Comparison of ENCODE assay signal across 10 mouse cellular contexts in genomic region chr13:4129100-4129499, GRCm38 (mm10). TPM values are rescaled to one million over a fixed set of nuclear protein-coding genes. Genes with fewer than 3 reads are reported as not detected.
DNase-seq lines count a peak whose midpoint lies in the region; ATAC-seq and TF ChIP-seq lines count a peak whose summit lies in the region.
"Had no signal": no experiment of that assay in that cellular context is flagged by ENCODE, and none has a peak within 500 bp of the region (broad histone marks: within the 10 kb centered on the region; RNA-seq: fewer than 3 reads in every experiment).

No protein-coding gene starts in this region.

- 32% methylated on average over 5 of the region's 5 CpGs for WGBS in lung, embryonic 14.5 days

- no peak overlapping the region for H3K4me2 ChIP-seq in lung, embryonic 14.5 days

- H3K4me3 ChIP-seq in lung, embryonic 14.5 days (ENCODE audit: low read depth, low read length): no peak overlapping the region

- ATAC-seq in hematopoietic stem cell, adult 5-6 weeks (replicated peaks in 1 of 2; ENCODE audit: insufficient read depth in 1 of 2, low FRiP score in 2 of 2, low TSS enrichment in 1 of 2, low read depth in 1 of 2, poor library complexity in 2 of 2, severe bottlenecking in 2 of 2): peak; percentile 80 to 91
- no peak for ATAC-seq in lung, embryonic 14.5 days (ENCODE audit: insufficient read depth)

- H3K27me3 ChIP-seq in lung, embryonic 14.5 days (ENCODE audit: insufficient read depth, low read length): no peaks in the 10 kb centered on the region

- no peaks in the 10 kb centered on the region for H3K9me3 ChIP-seq in lung, embryonic 14.5 days (ENCODE audit: low read depth, low read length)

- no peak overlapping the region for H3K27ac ChIP-seq in lung, embryonic 14.5 days (ENCODE audit: low read depth)

- H3K36me3 ChIP-seq in lung, embryonic 14.5 days (ENCODE audit: insufficient read depth): no peaks in the 10 kb centered on the region

- no peak overlapping the region for H3K9ac ChIP-seq in lung, embryonic 14.5 days

- peak; percentile 13 to 53 for DNase-seq in heart, adult 18-20 months
- no peak for DNase-seq in heart, adult 9 months (ENCODE audit: low spot score in 2 of 2)
- peak; percentile 38 for DNase-seq in A20 (ENCODE audit: low read depth, low spot score)
- peak; percentile 62 for DNase-seq in NIH3T3 (ENCODE audit: low read depth)
- DNase-seq in lung, embryonic 14.5 days: peak; percentile 60
- peak; percentile 22 for DNase-seq in thymus, postnatal 14 days
- no peak for DNase-seq in urinary bladder, postnatal 36 days (ENCODE audit: low spot score in 2 of 2)

- no peaks in the 10 kb centered on the region for H3K4me1 ChIP-seq in lung, embryonic 14.5 days (ENCODE audit: insufficient read depth)

- TF ChIP-seq CTCF in lung, embryonic 14.5 days (IDR thresholded peaks at IDR 0.05; ENCODE audit: low read depth): peak; percentile 66

RNA-seq across cellular contexts. Expression of gene Akr1c18, which starts 21.4 kb away (rescaled TPM):
- total RNA-seq in heart, adult 18-20 months (2021): under 1 TPM in 1 of 2 experiments, not detected in 1; 0.51 TPM
- total RNA-seq in hematopoietic stem cell, adult 5-6 weeks (2017): not detected in 2 replicates
- polyA plus RNA-seq in lung, embryonic 14.5 days (2014; fragmentation: Nextera tagmentation; extraction: Ambion mirVana): 0.22 and 0.57 TPM in 2 replicates
- total RNA-seq: neutrophil, adult 5-6 weeks had no signal
- polyA plus RNA-seq: large intestine, adult 2 months had no signal

Comparison
In these comparisons a context has a peak if more than half of its experiments do, and no peak if none do; other contexts are left out.
1. DNase-seq: peak in heart, adult 18-20 months (2 of 2), A20 (single experiment), NIH3T3 (single experiment), lung, embryonic 14.5 days (single experiment) and thymus, postnatal 14 days (single experiment); none in heart, adult 9 months (0 of 2) and urinary bladder, postnatal 36 days (0 of 2).